Mouse (Mus musculus): ENCODE results near the gene Usp16. TPM values are rescaled to one million over a fixed set of nuclear protein-coding genes. Genes with fewer than 3 reads are reported as not detected.

Gene Usp16
- polyA plus RNA-seq, 1 experiment from 2014 or later: 46.9 TPM

DNA sequence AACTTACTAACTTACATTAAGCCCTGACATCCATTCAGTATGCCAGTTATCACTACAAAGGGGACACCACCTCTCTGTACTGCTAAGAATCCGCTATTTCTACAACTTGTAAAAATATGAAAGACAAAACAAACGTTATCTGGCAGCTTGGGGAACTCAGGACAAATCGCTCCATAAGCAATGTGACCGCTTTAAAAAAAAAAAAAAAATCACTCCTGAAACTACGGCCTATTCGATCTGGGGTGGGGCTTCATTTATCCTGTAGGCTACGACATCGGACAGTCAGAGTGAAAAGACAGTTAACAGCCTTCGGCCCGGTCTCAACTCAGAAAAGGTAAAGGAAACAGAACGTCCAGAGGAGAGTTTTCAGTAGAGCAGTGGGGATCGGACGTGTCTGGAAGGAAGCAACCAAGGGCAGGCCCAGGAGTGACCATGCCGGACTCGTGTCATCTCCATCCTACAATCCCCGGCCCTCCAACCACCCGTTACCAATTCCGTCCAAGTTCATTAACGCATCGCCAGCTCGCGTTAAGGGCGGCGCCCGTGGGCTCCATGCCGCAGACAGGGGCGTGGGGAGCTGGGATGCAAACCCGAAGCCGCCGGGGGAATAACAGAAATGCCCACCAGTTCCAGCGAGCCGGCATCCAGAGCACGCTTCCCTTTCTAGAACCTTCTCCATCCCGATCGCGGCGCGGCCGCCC is 40.6 kb downstream of the Usp16 start:
- H3K27ac ChIP-seq (ENCODE audit: low read depth): peak overlapping the region; percentile 85
- H3K4me2 ChIP-seq (ENCODE audit: low read length): peak overlapping the region; percentile 66
- under 1% methylated on average over 39 of the region's 39 CpGs for WGBS
- ATAC-seq (replicated peaks; ENCODE audit: low FRiP score, low TSS enrichment, low read depth): peak; percentile 18; the same call in 1 of the 2 replicates
- no peaks in the 10 kb centered on the region for H3K27me3 ChIP-seq (replicated peaks; ENCODE audit: control insufficient read depth, insufficient read depth, low read length)
- peak overlapping the region; percentile 98 for H3K9ac ChIP-seq (ENCODE audit: low read length)
- H3K9me3 ChIP-seq (ENCODE audit: control insufficient read depth, low read length): no peaks in the 10 kb centered on the region
- peak overlapping the region; percentile 96 for H3K4me3 ChIP-seq (ENCODE audit: low read depth, low read length)
- peaks cover 35% of the 10 kb centered on the region for H3K36me3 ChIP-seq (ENCODE audit: control insufficient read depth, insufficient read depth, low read length)
- DNase-seq (ENCODE audit: low spot score): no peak
- H3K4me1 ChIP-seq (replicated peaks; ENCODE audit: control insufficient read depth, insufficient read depth, low read length): peaks cover 12% of the 10 kb centered on the region

DNA sequence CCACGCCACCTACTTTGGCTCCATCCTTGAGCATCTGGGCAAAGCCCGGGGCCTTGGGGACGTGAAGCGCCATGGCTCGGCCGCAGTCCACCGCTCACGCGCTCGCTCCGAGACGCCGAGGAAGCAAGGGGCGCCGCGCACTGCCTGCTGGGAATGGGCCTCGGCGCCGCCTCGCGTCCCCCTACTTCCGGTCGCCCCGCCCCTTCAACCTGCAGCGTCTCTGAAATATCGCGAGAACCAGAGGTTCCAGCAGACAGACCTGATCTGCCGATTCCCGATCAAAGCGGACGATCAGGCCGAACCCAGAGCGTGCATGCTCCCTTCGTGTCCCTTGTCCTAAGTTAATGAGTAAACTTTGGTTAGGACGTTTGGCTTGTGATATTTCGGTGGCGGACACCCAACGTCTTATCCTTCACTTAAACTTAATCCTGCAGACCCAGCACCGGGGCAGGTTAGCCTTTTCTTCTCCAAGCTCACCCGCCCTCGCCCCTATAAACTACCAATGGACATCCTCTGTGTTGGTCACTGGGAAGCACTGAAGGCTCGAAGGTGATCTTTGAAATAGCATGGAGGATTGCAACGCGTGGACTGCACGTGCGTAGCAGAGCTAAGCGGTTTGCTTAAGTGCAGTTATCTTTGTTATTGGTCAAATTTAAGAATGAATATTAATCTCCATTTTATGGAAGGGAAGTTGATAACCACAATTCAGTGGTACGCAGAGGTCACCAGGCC is 41.4 kb downstream of the Usp16 start, which contains the start of gene Cct8:
Cct8 (minus strand) TSS at position 158 of the 732 bp plus-strand sequence.
- DNase-seq (ENCODE audit: low spot score): peak; percentile 95
- peak within 1 kb of the TSS; percentile 83 for H3K4me2 ChIP-seq (ENCODE audit: low read length)
- peak within 1 kb of the TSS; percentile 85 for H3K27ac ChIP-seq (ENCODE audit: low read depth)
- H3K9me3 ChIP-seq (ENCODE audit: control insufficient read depth, low read length): no peaks in the 10 kb centered on the region
- H3K36me3 ChIP-seq (ENCODE audit: control insufficient read depth, insufficient read depth, low read length): peaks cover 27% of the 10 kb centered on the region
- under 1% methylated on average over 48 of the region's 48 CpGs for WGBS
- peak within 1 kb of the TSS; percentile 98 for H3K9ac ChIP-seq (ENCODE audit: low read length)
- H3K27me3 ChIP-seq (replicated peaks; ENCODE audit: control insufficient read depth, insufficient read depth, low read length): no peaks in the 10 kb centered on the region
- peaks cover 12% of the 10 kb centered on the region for H3K4me1 ChIP-seq (replicated peaks; ENCODE audit: control insufficient read depth, insufficient read depth, low read length)
- peak within 1 kb of the TSS; percentile 96 for H3K4me3 ChIP-seq (ENCODE audit: low read depth, low read length)
- peak; percentile 95 for ATAC-seq (replicated peaks; ENCODE audit: low FRiP score, low TSS enrichment, low read depth)

DNA sequence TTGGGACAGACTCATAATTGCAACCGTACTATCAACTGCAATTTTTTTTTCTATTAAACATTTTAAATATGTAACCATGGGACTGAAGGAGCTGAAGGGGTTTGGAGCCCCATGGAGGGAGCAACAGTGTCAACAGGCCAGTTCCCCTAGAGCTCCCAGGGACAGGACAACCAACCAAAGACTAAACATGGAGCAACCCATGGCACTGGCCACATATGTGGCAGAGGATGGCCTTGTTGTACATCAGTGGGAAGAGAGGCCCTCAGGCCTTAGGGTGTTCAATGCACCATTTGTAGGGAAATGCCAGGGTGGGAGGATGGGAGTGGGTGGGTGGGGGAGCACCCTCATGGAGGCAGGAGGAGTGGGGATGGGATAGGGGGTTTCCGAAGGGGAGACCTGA is 42.2 kb downstream of the Usp16 start:
- Histone ChIP-seq H3K4me1 (replicated peaks; ENCODE audit: control insufficient read depth, insufficient read depth, low read length) (peaks cover 19% of the 10 kb centered on the region), H3K4me3 (ENCODE audit: low read depth, low read length) (peak overlapping the region; percentile 96), H3K9me3 (ENCODE audit: control insufficient read depth, low read length) (no peaks in the 10 kb centered on the region), H3K4me2 (ENCODE audit: low read length) (peak overlapping the region; percentile 83), H3K27me3 (replicated peaks; ENCODE audit: control insufficient read depth, insufficient read depth, low read length) (no peaks in the 10 kb centered on the region), H3K27ac (ENCODE audit: low read depth) (no peak overlapping the region), H3K36me3 (ENCODE audit: control insufficient read depth, insufficient read depth, low read length) (peaks cover 18% of the 10 kb centered on the region), H3K9ac (ENCODE audit: low read length) (peak overlapping the region; percentile 98)
- WGBS: 91% methylated on average over 2 of the region's 2 CpGs
- peak; percentile 62 for DNase-seq (ENCODE audit: low spot score)
- no peak for ATAC-seq (replicated peaks; ENCODE audit: low FRiP score, low TSS enrichment, low read depth)

DNA sequence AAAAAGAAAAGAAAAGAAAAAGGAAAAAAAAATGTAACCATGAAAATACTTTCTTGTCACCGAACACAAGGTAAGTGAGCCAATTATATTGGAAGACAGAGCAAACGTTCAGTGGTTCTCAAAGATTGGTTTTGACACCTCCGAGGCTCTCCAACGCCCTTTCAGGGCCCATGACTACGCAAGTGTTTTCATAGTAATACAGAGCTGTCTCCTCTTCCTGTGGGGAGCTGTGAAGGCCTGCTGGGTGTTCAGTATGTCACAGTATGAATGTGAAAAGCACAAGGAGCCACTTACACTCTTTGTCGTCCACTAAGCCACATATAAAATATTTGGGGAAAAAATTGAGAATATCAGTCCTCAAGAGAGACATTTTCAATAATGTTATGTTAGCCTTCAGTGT is 42.7 kb downstream of the Usp16 start:
- 92% methylated on average over 6 of the region's 6 CpGs for WGBS
- ATAC-seq (replicated peaks; ENCODE audit: low FRiP score, low TSS enrichment, low read depth): no peak
- Histone ChIP-seq H3K4me1 (replicated peaks; ENCODE audit: control insufficient read depth, insufficient read depth, low read length) (peaks cover 20% of the 10 kb centered on the region), H3K27me3 (replicated peaks; ENCODE audit: control insufficient read depth, insufficient read depth, low read length) (no peaks in the 10 kb centered on the region), H3K4me2 (ENCODE audit: low read length) (peak overlapping the region; percentile 83), H3K9ac (ENCODE audit: low read length) (no peak overlapping the region), H3K36me3 (ENCODE audit: control insufficient read depth, insufficient read depth, low read length) (peaks cover 14% of the 10 kb centered on the region), H3K9me3 (ENCODE audit: control insufficient read depth, low read length) (no peaks in the 10 kb centered on the region), H3K27ac (ENCODE audit: low read depth) (no peak overlapping the region), H3K4me3 (ENCODE audit: low read depth, low read length) (no peak overlapping the region)
- no peak for DNase-seq (ENCODE audit: low spot score)

DNA sequence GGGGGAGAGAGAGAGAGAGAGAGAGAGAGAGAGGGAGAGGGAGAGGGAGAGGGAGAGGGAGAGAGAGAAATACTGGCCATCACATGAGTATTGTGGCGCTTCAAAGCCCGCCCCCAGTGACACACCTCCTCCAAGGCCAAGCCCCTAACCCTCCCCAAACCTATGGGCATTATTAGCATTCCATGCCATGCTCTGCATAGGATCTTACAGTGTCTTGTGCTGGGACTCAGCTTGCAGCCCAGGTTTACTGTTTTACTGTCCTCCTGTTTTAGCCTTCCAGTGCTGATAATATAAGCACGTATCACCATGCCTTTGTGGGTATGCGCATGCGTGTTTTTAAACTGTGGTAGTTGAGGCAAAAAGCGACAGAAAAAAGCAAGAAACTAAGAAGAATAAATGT is 45.1 kb downstream of the Usp16 start:
- no peak for DNase-seq (ENCODE audit: low spot score)
- ATAC-seq (replicated peaks; ENCODE audit: low FRiP score, low TSS enrichment, low read depth): no peak
- WGBS: 50% methylated on average over 6 of the region's 6 CpGs

DNA sequence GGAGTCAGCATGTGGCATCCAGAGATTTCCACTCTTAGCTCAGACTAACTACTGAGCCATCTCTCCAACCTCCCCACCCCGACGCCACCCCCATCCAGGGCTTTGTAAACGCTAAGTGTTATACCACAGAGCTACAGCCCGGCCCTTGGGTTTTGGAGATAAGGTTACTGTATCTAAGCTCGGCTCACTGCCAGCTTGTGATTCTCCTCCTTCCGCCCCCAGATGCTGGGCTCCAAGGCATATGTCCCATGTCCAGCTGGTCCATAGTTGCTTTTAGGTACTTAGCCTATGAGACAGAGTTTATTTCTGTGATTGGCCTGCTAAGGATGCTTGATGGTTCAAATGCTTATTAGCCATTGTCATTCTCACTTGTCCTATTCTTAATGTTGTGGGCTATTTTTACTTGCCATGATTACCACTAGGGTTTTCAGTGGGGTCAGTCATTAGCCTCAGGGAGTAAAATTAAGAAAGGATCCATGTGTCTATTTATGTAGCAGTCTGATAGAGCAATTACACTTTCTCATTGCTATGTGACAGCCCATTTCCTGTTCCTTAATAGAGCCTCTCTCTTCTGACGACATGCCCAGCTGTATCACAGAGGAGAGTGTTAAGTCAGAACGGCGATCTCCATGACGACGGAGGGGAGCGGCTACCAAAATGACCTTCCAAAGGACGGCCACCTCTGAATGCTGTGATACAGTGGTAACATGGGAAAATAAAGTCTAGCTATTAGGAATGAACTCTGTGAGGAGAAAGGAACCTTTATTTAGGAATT is 47.0 kb downstream of the Usp16 start:
- Histone ChIP-seq H3K36me3 (ENCODE audit: control insufficient read depth, insufficient read depth, low read length) (no peaks in the 10 kb centered on the region), H3K4me1 (replicated peaks; ENCODE audit: control insufficient read depth, insufficient read depth, low read length) (peaks cover 14% of the 10 kb centered on the region), H3K27ac (ENCODE audit: low read depth) (peak overlapping the region; percentile 47), H3K4me3 (ENCODE audit: low read depth, low read length) (no peak overlapping the region), H3K9ac (ENCODE audit: low read length) (no peak overlapping the region), H3K27me3 (replicated peaks; ENCODE audit: control insufficient read depth, insufficient read depth, low read length) (no peaks in the 10 kb centered on the region), H3K4me2 (ENCODE audit: low read length) (no peak overlapping the region), H3K9me3 (ENCODE audit: control insufficient read depth, low read length) (no peaks in the 10 kb centered on the region)
- WGBS: 49% methylated on average over 13 of the region's 13 CpGs
- ATAC-seq (replicated peaks; ENCODE audit: low FRiP score, low TSS enrichment, low read depth): peak; percentile 33; the same call in 1 of the 2 replicates
- no peak for DNase-seq (ENCODE audit: low spot score)

More for the DNA sequence above, 45.1 kb downstream of the Usp16 start:
- Histone ChIP-seq H3K4me2 (ENCODE audit: low read length) (no peak overlapping the region), H3K9ac (ENCODE audit: low read length) (no peak overlapping the region), H3K4me1 (replicated peaks; ENCODE audit: control insufficient read depth, insufficient read depth, low read length) (peaks cover 17% of the 10 kb centered on the region), H3K9me3 (ENCODE audit: control insufficient read depth, low read length) (no peaks in the 10 kb centered on the region), H3K36me3 (ENCODE audit: control insufficient read depth, insufficient read depth, low read length) (no peaks in the 10 kb centered on the region), H3K27ac (ENCODE audit: low read depth) (no peak overlapping the region), H3K4me3 (ENCODE audit: low read depth, low read length) (no peak overlapping the region), H3K27me3 (replicated peaks; ENCODE audit: control insufficient read depth, insufficient read depth, low read length) (no peaks in the 10 kb centered on the region)

DNA sequence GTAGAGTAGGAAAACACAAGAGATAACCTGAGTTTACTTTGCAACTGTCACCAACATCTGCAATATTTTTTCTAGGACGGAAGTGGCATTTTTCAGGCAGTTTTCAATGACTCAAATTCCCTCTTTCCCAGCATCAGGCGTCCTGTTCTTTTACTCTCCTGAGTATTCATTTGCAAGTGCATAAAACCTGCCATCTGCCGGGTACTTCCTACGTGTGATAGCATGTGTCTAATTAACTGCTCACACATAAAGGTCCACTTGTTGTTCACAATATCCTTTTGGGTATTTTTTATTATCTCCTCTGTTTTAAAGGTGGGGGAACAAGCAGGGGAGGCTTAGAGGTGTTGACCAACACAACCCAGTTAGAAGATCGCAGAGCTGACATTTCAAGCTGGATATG is 57.2 kb downstream of the Usp16 start:
- Histone ChIP-seq H3K27me3 (replicated peaks; ENCODE audit: control insufficient read depth, insufficient read depth, low read length) (no peaks in the 10 kb centered on the region), H3K9ac (ENCODE audit: low read length) (no peak overlapping the region), H3K27ac (ENCODE audit: low read depth) (no peak overlapping the region), H3K36me3 (ENCODE audit: control insufficient read depth, insufficient read depth, low read length) (no peaks in the 10 kb centered on the region), H3K4me3 (ENCODE audit: low read depth, low read length) (no peak overlapping the region), H3K4me2 (ENCODE audit: low read length) (no peak overlapping the region), H3K4me1 (replicated peaks; ENCODE audit: control insufficient read depth, insufficient read depth, low read length) (no peaks in the 10 kb centered on the region), H3K9me3 (ENCODE audit: control insufficient read depth, low read length) (no peaks in the 10 kb centered on the region)
- ATAC-seq (replicated peaks; ENCODE audit: low FRiP score, low TSS enrichment, low read depth) (no peak), DNase-seq (ENCODE audit: low spot score) (no peak)
- 79% methylated on average over 5 of the region's 5 CpGs for WGBS

DNA sequence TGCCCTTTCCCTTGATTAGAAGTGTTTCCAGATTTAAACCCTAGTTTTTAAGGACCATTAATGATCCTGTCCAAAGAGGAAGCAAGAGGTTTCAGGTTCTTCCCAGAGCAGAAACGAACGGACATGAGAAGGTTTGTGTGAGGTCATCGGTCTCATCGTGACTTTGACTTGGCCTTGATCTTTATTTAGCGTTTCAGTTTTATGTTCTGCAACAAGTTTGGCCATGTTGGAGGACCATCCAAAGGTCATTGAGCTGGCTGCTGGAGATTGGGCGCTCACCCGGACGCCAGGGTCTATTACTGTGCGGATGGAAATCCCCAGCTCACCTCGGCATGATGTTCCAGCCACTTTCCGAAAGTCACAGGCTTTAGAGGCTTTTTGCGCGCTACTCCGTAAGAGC is 57.8 kb downstream of the Usp16 start:
- H3K36me3 ChIP-seq (ENCODE audit: control insufficient read depth, insufficient read depth, low read length): no peaks in the 10 kb centered on the region
- no peak overlapping the region for H3K9ac ChIP-seq (ENCODE audit: low read length)
- H3K9me3 ChIP-seq (ENCODE audit: control insufficient read depth, low read length): no peaks in the 10 kb centered on the region
- no peaks in the 10 kb centered on the region for H3K27me3 ChIP-seq (replicated peaks; ENCODE audit: control insufficient read depth, insufficient read depth, low read length)
- H3K4me2 ChIP-seq (ENCODE audit: low read length): no peak overlapping the region
- WGBS: 89% methylated on average over 14 of the region's 14 CpGs
- H3K4me1 ChIP-seq (replicated peaks; ENCODE audit: control insufficient read depth, insufficient read depth, low read length): no peaks in the 10 kb centered on the region
- no peak overlapping the region for H3K4me3 ChIP-seq (ENCODE audit: low read depth, low read length)
- ATAC-seq (replicated peaks; ENCODE audit: low FRiP score, low TSS enrichment, low read depth) (no peak), DNase-seq (ENCODE audit: low spot score) (no peak)
- H3K27ac ChIP-seq (ENCODE audit: low read depth): no peak overlapping the region
